Mouse (Mus musculus) thymus, adult 2 months (tissue): ENCODE measurements around the gene 5730522E02Rik.

Experiments
- CTCF ChIP-seq: fragments of 200-500 bp; IDR thresholded peaks from 2 replicates; pipeline ENCODE4 v1.5.1; 2012; ENCODE audit warnings: mild to moderate bottlenecking, control low read depth, low read length, moderate library complexity, borderline replicate concordance; ENCODE audit not compliant: control insufficient read depth, poor library complexity, insufficient read depth; ENCODE audit errors: extremely low read depth
- POLR2A ChIP-seq: fragments of 200-500 bp; IDR thresholded peaks from 2 replicates; pipeline ENCODE4 v1.6.1; 2012; ENCODE audit warnings: mild to moderate bottlenecking, low read length, control low read depth, moderate library complexity; ENCODE audit not compliant: control insufficient read depth, poor library complexity, insufficient read depth; ENCODE audit errors: extremely low read depth

GRCm38 (mm10) chr11:26229895-26230294 is 19.3 kb upstream of the 5730522E02Rik start:
- TF ChIP-seq POLR2A (no peak), CTCF (no peak)
